Mouse (Mus musculus) c-Kit-negative CD71-positive TER-119-positive erythroid progenitor cells, embryonic 14.5 days (primary cell): ENCODE data around the gene Fam102a.

Source experiments
- DNase-seq: peaks from one replicate; pipeline ENCODE4 v3.0.0-alpha.2; 2013; ENCODE audit warnings: low read depth, low spot score

The Fam102a gene

DNA sequence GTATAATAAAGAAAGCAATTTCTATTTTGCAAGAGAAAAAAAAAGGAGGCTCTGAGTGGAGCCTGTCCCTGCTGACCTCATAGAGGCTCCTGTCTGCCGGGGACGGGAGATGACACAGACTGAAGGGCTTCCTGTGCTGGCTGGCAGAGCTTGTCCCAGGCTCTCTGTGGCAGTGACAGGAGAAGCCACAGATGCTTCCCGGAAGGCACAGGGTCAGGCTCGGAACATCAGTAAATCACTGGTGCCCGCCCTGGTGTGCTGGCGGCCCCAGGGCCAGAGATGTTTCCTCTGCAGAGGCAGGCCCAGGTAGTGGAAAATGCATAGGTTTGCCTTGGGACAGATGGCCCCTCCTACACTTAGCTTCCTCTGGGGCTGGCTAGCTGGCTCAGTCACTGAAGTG lies 20.8 kb upstream of the Fam102a start:
- DNase-seq = no peak

DNA sequence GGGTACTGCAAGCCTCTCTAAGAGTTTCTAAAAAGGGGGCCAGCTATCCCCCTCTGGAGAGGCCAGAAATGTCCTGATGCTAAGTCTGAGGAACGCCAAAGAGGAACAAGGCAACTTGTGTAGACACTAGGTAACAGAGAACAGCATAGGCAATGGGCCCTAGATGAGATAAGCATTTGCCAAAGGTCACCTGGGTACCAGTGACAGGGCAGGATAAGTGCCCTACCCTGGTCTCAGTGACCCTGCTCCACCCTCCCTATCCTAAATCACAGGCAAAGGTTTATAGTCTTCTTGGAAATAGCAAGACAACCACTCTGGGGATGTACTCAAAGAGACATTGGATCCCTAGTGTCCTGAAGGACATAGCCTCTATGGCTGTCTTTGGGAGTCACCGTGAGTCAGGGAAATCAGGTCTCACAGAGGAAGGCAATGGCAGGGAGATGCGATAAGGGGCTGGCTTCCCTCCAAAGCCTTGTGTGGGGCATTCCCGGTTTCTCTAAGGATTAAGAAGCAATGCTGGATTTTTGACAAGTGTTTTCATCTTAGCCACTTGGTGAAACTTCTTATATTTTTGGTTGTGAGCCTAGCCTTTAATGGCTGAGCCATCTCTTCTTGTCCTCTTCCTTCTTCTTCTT lies 17.8 kb upstream of the Fam102a start:
- no peak for DNase-seq

DNA sequence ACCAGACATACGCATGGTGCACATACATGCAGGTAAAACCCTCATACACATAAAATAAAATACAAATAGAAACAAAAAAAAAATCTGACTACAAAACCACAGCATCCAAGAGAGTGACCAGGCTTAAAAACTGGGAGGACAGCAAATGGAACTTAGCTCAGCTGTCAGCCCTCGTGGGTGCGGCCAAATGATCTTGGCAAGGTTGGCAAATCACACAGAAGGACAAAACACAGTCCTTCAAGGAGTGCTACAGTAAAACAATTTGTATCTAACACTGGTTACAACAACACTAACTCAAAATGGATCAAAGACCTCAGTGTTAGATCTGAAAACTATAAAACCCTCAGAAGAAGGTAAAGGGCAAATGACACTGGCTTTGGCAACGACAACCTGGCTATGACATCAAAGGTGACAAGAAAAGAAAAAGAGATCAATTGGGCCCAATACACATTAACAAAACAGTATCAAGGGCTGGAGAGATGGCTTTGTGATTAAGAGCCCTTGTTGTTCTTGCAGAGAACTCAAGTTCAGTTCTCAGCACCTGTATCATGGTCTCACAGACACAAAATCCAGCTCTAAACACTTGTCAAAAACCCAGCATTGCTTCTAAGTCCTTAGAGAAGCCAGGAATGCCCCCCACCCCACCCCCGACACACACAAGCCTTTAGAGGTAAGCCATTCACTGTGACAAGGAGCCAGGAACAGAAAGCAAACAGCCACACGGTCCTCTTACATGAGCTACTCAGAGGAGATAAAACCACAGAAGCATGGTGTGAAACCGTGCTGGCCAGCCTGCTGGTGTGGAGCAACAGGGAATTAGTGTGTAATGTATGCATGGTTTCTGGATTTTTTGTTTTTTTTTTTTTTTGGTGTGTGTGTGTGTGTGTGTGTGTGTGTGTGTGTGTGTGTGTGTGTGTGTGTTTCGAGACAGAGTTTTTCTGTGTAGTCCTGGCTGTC lies 14.8 kb upstream of the Fam102a start:
- no peak for DNase-seq

DNA sequence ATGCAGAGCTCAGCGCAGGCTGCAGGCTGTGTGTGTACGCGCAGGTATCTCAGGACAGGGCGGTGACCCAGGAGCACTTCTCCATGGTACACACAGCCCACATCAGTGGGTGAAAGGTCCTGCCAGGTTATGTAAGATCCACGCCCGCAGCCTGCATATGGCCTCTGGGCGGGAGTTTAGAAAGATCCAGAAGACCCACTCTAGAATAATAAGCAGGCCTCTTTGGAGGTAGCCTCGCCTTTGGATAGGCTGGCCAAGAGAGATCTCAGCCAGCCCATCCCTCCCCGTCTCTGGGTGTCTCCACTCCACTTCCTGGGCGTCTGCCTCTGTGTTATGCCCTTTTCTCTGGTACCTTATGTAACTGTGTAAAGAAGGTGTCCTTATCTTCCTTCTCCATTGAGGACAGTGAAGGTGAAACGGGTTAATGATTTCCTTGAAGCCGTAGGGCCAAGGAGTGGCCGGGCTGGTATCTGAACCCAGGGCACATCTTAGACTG lies 10.5 kb upstream of the Fam102a start:
- no peak for DNase-seq

DNA sequence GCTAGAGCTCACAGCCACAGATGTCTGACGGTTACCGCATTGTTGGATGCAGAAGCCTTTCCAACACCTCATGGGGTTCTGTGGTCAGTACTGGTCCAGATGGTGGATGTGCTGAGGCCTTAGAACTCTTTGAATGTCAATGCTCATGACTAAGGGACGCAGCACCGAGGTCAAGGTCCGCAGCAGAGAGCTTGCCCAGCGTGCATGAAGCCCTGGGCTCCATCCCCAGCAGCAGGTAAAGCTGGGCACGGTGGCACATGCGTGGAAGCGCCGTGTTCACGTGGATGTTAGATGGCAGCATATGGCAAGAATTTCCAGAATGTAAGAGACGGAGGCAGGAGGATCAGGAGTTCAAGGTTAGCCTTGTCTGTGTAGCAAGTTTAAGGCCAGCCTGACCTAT lies 9.3 kb upstream of the Fam102a start:
- DNase-seq = no peak

DNA sequence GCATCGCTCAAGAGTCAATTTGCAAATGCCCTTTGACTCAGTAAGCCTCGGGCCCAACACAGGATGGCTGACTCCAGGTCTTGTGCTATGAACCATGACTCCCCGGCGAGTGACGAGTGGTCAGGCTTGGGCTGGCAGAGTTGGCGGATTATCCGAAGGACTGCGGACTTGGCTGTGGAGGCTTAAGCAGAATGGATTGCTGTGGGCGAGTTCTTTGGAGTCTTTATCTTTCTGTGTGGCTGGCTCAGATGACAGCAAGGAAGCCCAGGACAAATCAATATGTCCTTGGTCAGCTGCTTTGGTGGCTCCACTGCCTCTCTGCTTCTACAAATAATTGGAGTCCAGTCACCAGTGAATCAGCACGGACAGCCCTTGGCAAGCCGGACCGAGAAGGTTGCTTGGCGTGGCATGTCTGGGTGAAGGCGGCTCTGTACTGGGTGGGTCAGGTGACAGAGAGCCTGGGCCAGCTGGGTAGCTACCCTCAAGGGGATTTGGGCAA lies 7.6 kb upstream of the Fam102a start:
- no peak for DNase-seq

DNA sequence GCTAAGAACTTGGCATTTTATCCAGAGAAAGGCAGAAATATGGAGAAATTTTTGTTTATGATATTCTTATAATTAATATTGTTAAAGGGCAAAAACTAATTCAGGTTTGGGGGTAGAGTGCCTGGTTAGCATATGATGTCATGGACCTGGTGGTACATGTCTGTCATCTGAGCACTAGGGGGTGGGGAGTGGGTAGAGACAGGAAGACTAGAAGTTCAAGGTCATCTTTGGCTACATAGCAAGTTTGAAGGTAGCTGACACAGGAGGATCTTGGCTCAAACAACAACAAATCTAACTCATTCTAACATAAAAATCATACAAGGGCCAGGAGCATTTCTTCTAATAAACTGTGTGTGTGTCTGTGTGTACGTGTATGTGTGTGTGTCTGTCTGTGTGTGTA lies 6.8 kb upstream of the Fam102a start:
- DNase-seq = no peak

DNA sequence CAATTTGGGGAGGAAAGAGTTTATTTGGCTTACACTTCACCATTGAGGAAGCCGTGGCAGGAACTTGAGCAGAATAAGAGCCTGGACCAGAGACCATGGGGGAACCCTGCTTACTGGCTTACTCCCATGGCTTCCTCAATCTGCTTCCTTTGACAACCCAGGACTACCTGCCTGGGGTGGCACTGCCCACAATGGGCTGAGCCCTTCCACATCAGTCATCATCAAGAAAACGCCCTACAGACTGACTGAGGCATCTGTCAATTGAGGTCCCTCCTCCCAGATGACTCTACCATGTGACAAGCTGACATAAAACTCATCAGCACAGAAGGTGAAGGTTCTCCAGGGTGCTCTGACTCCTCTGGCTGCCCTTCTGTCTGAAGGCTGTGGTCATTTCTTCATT lies 4.7 kb upstream of the Fam102a start:
- DNase-seq = no peak

DNA sequence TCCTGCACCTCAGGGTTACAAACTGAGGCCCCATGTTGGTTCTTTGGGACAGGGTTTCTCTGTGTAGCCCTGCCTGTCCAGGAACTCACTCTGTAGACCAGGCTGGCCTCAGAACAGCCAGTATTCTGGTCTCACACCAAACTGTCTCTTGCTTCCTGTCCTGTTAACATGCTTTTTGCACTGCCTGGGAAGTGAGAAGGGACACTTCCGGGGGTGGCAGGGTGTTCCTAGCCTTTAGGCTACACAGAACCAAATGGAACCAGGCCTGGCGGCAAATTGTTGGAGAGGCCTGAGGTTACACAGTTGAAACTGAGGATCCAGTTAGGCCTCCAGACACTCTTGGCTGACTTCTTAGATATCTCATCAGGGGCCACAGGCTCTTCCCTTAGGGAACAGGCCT lies 2.0 kb upstream of the Fam102a start:
- no peak for DNase-seq

DNA sequence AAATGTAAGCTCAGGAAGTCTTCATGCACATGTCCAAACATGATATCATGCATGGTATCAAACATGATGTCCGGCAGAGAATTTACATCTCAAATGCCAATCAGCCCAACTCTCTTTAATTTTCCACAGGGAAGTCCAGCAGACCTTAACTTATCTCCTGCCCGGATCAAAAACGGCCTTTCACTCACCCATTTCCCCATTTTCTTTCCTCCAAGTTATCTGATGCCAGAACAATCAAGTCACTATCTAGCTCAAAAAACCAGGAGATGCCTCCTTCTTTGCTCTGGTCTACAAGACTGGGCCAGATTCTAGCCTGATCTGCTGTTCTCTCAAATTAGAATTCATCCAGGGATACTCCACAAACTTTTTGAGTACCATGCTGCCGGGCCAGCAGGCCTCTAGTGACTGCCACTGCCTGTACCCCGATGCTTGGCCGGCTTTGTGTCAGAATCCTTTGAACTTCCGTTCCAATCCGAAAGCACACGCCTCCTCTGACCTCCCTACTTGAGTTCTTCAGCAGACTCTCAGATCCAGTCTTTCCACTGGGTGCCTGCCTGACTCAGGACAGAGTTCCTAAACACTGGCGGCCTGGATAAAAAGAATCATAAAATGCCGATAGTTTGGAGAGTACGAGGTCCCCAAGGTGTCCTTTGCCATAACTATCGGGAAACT lies 935 bp upstream of the Fam102a start:
- DNase-seq = no peak

DNA sequence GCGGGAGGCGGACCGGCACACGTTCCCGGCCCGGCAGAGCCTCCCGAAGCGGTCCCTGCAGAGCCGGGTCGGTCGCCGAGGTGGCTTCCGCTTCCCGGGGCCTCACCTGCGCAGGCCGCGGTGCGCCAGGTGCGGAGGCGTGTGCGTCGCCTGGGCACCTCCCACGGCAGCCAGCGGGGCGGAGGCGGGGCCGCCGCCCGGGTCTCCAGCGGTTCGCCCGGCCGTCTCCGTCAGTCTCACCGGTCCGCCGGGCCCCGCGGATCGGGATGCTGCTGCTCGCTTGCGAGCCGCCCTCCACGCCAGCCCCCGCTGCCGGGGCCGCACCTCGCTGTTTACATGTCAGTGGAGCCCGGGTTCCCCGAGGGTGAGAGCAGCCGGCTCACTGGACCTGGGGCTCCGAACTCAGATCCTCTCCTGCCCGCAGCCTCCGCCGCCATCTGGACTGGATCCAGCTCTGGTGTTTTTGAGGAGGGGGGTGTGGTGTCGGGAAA lies 414 bp downstream of the Fam102a start:
- DNase-seq = no peak

DNA sequence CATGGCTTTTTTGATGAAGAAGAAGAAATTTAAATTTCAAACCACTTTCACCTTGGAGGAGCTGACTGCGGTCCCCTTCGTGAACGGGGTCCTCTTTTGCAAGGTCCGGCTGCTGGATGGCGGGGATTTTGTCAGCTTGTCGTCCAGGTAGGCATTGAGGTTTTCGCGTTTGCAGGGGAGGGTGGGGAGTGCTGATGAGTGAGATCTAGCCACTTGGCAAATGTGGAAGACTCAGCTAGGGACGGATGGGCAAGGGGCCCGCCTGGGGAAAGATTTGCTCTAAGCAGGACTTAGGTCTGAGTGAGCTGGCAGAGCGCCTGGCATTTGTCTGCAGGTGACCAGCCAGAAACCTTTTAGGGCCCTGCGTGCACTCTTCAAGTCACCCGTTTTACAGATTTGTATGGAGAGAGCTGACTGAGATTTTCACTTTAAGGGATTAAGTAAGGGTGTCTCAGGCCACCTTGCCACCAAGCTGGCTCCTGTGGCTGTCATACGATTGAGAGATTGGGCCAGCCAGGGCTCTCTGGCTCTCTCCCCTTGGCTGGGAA lies 1.0 kb downstream of the Fam102a start:
- DNase-seq = no peak

DNA sequence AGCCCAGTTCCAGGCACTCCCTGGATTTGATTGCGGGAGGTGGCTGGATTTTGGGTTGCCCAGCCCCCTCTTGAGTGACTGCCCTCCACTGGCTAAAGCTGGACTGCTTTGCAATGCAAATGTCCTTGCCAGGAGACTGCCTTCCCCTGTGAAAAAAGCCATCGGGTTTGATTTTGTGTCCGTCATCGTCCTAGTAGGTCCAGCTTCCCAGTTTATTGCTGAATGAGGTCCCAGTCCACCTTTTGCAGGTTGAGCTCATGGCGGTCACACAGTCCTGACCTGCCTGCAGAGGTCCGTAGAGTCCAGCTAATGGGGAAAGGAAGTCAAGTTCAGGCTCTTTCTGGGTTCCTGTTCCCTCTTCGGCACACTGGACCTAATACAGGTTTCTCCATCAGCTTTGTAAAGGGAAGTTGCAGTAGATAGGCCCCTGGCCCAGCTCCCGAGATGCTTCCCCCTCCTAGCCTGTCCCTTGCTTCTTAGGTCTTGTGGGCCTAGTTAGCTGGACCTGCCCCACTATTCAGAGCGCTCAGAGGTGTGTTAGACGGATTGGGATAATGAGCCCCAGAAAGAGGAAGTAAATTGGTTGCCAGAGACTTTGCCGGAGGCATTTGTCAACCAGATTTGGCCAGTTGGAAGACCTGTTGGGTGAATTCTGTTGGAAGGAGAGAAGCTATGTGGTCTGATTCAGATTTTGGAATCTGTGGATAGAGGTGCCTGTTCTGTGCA lies 1.7 kb downstream of the Fam102a start:
- DNase-seq = no peak

DNA sequence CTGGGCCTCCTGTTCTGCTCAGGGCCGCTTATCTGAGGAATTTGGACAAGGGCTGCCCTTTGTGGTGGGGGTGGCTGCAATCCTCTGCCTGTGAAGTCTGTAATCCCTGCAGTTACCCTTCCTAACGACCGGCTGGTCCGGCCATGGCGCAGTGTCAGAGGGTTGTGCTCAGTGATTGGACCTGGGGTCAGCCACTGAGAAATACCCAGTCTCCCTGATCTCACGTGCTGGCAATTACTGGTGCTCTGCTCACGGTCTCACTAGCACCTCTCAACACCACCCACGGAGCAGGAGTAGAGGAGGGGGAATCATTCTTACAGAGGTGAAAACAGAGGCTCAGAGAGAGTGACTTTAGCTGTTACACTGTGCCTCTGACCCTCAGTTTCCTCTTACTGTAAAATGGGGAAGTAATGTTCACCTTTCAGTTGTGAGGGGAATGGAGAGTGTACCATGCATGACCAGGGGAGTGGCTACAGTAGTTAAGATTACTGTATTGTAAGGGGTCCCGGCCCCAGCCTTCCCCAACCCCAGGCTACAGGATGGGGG lies 2.3 kb downstream of the Fam102a start:
- no peak for DNase-seq

DNA sequence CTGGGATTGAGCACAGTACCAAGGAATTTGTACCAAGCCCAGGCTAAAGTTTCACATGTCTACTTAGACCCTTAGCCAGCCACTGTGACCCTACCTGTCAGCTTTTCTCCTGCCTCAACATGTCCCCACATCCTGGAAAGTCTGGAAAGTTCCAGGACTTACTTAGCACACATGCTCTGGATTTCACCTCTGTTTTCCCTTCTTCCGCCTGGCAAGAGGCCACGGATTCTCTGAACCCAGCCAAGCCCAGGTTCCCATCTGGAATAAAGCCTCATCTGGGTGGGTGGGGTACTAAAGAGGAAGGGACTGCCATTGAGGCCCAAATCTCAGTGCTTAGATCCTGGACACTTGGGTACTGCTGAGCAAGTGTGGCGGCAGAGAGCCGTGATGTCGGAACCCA lies 2.8 kb downstream of the Fam102a start:
- DNase-seq = no peak

DNA sequence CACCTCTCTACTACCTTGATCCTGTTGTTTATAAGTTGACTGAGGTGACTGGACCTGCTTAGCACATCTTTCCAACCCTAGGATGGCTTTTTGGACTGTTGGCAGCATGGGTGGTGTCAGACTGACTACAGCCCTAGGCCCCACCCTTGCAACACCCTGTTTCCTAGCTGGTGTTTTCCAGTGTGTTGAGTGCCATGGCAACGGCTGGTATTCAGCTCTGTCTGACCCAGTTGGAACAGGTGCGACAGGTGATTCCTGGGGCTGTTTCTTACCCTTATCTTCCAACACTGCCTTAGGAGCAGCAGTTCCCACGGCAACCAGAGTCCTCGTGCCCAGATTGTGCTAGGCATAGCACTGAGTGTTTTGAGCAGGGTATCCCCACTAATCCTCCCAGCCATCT lies 3.3 kb downstream of the Fam102a start:
- no peak for DNase-seq

DNA sequence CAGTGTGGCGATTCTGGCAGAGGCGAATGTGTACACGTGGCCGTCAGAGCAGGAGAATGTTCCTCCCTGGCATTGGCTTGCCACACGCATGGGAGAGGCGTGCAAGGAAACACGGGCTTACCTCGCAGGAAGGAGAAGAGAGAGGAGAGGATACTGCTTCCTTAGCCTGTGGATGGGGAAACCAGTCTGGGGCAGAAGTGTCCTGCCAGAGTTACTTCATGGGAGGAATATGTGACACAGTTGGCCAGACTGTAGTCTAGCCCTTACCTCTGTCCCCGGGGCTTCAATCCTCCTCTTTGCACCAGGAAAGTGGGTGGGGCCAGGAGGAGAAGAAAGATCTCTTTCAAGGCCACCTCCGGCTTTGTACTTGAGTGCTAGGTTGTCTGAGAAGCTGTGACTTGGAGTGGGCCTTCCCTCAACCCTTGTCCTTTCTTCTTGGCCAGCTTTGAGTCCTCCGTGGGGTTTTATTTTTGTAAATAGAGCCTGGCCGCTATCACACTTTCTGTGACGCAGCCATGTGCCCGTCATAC lies 4.4 kb downstream of the Fam102a start:
- DNase-seq = no peak

DNA sequence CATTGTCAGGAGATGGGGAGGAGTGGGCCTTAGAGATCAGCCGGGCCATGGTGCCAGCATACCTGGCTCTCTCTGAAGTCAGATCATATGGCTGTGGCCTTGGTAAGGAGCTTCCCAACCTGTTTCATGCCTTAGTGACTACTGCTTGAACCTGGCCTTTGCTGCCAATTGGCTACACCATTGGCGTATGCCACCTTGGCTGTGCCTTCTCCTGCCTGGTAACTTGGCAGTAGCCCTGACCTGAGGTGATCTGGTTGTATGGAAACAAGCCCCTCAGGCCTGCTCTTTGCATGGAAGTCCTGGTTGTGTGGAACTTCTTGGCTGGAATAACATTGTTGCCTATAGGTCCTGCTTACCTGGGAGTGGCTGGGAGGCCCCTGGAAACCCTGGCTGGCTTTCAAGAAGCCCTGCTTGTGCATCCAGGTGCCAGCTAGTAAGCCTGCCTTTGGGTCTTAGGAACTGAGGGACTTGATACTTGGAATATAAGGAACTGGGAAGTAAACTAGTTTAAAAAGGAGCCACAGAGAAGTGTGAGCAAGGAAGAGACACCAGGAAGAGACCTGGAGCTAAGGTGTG lies 6.3 kb downstream of the Fam102a start:
- DNase-seq = no peak

DNA sequence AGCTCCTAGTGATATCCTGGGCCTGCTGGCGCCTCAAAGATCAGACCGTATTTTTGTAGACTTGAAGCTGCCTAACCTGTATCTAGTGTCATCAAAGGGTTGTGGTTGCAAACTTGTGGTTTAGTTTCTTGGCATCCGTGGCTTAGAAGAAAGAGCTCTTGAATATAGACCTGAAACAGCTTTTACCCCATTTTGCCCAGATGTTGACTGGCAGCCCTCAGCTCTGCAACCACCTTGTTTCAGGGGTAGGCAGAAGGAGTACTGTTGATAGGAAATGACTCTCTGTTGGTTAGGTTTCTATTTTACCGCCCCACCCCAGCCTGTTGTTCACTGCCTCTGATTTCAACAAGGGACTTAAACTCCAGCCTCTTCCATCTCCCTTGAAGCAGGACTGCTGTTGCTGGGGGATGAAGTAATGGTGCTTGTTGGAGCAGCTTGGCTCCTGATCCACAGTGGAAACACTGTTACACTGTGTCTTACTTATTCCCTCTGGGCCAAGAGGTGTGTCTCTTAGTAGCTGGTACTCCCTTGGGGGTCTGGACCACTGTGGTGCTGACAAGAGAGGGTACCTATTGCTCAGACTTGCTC lies 6.9 kb downstream of the Fam102a start:
- no peak for DNase-seq

DNA sequence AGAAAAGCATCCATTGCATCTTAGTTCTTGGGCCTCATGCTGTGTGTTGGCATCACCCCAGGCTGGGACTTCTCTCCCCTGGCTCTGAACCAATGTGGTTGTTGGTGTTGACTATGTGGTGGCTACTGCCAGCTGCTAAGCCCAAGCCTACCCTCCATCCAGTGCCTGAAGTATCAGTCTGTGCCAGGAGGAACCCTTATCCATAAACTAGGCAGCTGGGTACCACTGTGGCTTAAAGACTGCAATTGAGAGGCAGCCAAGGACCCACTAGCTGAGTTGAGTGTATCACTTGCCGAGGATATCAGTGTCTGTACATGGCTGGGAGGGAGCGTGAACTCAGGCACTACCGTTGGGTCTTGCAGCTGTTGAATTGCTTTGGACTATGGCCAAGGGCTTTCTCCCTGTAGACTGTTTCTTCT lies 7.9 kb downstream of the Fam102a start:
- DNase-seq = no peak
